Mouse (Mus musculus): ENCODE data around the gene Tlk1. TPM values are rescaled to one million over a fixed set of nuclear protein-coding genes. Genes with fewer than 3 reads are reported as not detected.
A peak's percentile ranks its signal among the peaks of the same experiment; 100 is the strongest.
"Not testable (repeated sequence)": the region's sequence is repeated elsewhere in the genome, so short reads cannot be mapped to it uniquely, and the experiment has no call there.

Gene Tlk1
- total RNA-seq, 2 experiments from 2014 or later, result 79.4 to 85.9 TPM

- no peak for DNase-seq (ENCODE audit: low spot score in 2 of 2)
Measured at GRCm38 (mm10) chr2:70835209-70835608, 9.7 kb upstream of the Tlk1 start.

GRCm38 (mm10) chr2:70833261-70833660 lies 7.7 kb upstream of the Tlk1 start:
- no peak for DNase-seq (ENCODE audit: low spot score in 2 of 2)

- DNase-seq (ENCODE audit: low spot score in 2 of 2), result no peak
Measured at GRCm38 (mm10) chr2:70831709-70832350, 6.3 kb upstream of the Tlk1 start.

DNA sequence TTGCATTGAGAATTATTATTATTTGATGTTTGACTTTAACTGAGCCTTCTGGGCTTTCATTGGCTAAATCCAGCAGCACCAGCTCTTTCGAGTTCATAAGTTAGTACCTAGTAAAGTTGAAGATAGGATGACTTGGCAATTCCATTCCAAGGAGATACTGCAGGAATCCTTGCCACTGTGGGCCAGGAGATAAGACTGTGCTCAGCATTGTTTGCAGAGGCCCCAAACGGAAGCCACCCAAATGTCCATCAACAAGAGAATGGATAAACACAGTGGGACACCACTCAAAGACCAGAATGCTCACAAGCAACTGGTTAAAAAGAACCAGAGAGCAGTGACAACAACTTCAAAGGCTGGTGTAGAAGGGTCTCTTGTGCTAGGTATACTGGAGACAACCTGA lies 5.2 kb upstream of the Tlk1 start:
- no peak for DNase-seq (ENCODE audit: low spot score in 2 of 2)

- DNase-seq (ENCODE audit: low spot score in 2 of 2), result no peak
Measured at GRCm38 (mm10) chr2:70829946-70830610, 4.5 kb upstream of the Tlk1 start.

GRCm38 (mm10) chr2:70827780-70828179 lies 2.3 kb upstream of the Tlk1 start:
- no peak for DNase-seq (ENCODE audit: low spot score in 2 of 2)

DNA sequence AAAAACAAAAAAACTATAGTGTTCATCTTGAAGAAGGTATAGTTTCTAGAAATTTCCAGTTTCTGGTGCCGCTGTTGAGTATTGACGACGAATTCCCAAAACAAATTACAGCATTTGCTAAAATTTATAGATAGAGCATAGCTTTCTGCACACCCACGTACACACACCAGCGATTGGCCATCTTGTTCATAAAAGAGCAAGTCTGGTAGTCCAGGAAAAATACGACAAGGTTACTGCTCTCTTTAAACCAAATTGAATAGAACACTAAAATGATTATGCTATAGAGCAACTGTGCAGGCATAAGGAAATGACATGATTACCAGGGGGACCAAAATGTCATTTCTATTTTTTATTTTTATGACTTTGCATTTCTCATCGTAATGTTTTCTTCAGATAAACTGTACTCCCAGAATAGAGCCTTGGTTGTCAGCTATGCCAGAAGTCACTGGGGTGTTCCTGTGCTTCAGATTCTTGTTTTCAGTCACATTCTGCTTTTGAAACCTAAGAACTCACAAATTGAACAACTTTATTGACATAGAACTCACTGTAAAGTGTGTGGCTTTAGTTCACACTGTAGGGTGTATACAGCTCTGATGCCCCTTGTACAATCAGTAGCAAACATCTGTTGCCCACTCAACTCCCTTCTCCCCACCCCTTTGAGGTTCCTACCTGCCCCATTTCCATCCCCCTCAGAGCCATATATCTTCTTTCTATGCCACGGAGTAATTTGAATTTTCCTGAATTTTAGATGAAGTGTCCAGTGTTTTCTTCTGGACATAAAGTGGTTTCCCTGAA lies 1.1 kb upstream of the Tlk1 start:
- no peak for DNase-seq (ENCODE audit: low spot score in 2 of 2)

- peak; percentile 45 to 59 for DNase-seq (ENCODE audit: low spot score in 2 of 2)
Measured at GRCm38 (mm10) chr2:70824838-70825370, 624 bp downstream of the Tlk1 start.

- DNase-seq (ENCODE audit: low spot score in 2 of 2), result peak in 1 of 2 experiments; percentile 24
Measured at GRCm38 (mm10) chr2:70823926-70824800, 1.4 kb downstream of the Tlk1 start.

GRCm38 (mm10) chr2:70823434-70823833 lies 2.1 kb downstream of the Tlk1 start:
- no peak for DNase-seq (ENCODE audit: low spot score in 2 of 2)

DNA sequence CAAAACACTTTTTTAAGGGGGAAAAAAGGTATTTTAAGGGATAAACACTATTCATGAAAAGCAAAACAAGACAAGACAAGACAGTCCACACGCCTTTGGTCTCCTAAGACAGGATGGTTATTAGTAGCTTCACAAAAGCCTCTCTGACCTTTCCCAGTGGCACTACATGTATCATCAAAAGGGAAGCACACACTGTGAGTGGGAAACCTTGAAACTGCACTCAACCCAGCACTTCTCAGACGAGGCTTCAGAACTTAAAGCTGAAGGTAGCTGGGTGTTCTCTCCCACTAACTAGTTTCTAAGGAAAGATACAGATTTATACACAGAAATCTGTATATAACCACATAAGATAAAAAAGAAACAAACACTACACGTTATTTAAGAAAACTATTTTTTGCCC lies 8.6 kb downstream of the Tlk1 start:
- no peak for DNase-seq (ENCODE audit: low spot score in 2 of 2)

GRCm38 (mm10) chr2:70816016-70816415 lies 9.5 kb downstream of the Tlk1 start:
- no peak for DNase-seq (ENCODE audit: low spot score in 2 of 2)

DNA sequence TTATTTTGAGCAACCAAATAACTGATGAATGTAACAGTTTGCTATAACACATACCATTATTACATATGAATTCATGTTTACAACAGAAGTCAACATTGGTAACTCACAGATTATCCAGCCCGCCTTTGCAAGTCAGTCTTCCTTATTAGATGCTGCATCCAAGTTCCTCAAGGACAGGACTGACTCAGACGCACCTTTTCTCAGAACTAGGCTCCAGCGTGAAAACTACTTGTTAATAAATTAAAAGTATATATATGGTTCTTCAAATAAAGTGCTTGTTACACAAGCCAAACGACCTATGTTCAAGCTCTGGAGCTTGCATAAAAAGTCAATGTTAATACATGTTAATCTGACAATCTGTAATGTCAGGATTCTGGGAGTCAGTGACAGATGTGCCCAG lies 11.9 kb downstream of the Tlk1 start:
- DNase-seq (ENCODE audit: low spot score in 2 of 2), result no peak

GRCm38 (mm10) chr2:70811476-70811875 lies 14.1 kb downstream of the Tlk1 start:
- no peak for DNase-seq (ENCODE audit: low spot score in 2 of 2)

- no peak for DNase-seq (ENCODE audit: low spot score in 2 of 2)
Measured at GRCm38 (mm10) chr2:70809921-70810320, 15.6 kb downstream of the Tlk1 start.

GRCm38 (mm10) chr2:70808681-70809080 lies 16.8 kb downstream of the Tlk1 start:
- DNase-seq (ENCODE audit: low spot score in 2 of 2), result no peak

GRCm38 (mm10) chr2:70807678-70808077 lies 17.9 kb downstream of the Tlk1 start:
- DNase-seq (ENCODE audit: low spot score in 2 of 2), result not testable (repeated sequence)

DNA sequence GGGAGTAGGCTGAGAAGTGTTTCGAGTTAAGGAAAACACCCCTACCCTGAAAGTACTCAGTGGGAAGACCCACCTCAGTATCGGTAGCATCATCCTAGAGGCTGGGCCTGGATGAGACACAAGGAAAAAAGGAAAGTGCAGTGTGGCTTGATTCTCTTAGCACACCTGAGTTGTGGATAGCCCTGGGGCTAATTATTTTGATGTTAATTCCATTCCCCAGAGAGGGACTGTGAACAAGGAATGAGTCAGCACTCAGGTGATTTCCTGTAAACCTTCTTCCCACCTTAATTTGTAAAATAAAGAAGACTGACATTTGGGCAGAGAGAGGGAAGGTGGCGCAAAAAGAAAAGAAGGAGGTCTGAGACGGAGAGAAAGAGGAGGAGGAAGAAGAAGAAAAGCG lies 19.5 kb downstream of the Tlk1 start:
- no peak for DNase-seq (ENCODE audit: low spot score in 2 of 2)

DNA sequence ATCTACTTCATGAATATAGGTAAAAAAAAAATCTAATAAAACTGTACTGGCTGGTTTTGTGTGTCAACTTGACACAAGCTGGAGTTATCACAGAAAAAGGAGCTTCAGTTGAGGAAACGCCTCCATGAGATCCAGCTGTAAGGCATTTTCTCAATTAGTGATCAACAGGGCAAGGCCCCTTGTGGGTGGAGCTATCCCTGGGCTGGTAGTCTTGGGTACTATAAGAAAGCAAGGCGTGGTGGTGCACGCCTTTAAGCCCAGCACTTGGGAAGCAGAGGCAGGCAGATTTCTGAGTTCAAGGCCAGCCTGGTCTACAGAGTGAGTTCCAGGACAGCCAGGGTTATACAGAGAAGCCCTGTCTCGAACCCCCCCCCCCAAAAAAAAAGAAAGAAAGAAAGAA lies 21.8 kb downstream of the Tlk1 start:
- not testable (repeated sequence) for DNase-seq (ENCODE audit: low spot score in 2 of 2)

DNA sequence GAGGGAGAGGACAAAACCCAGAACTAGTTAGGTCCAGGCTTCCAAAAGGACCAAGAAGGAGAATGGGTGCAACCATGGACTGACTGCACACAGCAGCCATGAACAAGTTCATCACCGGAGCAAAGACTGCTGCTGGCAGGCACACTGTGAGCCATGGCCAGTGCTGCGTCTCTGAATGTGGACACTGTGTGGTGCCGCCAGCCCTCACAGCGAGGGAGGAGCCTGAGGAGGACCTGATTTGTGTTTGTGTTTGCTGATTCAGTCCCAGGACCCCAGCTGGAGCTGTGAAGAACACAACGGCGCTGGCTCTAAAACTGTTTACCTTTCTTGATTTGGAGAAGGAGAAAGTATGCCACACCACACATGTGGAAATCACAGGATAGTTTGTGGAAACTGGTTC lies 22.9 kb downstream of the Tlk1 start:
- DNase-seq (ENCODE audit: low spot score in 2 of 2), result no peak

DNA sequence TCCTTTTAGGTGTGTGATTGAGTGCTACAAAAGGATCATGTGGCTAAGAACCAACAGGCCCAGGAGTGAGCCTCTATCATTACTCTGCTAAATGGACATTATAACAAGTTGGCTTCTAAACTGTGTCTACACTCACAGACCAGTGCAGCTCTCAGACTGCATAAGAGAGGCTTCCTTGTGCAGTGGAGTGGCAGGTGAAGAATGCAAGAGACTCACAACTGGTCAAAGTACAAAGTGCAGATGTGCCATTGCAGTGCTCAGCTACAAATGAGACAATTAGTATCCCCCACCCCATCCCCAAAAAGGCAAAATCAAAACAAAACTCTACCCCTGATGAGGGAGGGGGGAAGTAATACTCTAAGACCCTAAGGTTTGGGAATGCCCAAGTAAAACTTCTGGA lies 24.0 kb downstream of the Tlk1 start:
- DNase-seq (ENCODE audit: low spot score in 2 of 2), result no peak

Measured in left cerebral cortex, adult 18-20 months (tissue).